8 mouse cellular contexts compared by ENCODE assay signal in genomic region chr2:94265221-94266191, GRCm38 (mm10).
DNase-seq lines count a peak whose midpoint lies in the region; ATAC-seq and TF ChIP-seq lines count a peak whose summit lies in the region.

No protein-coding gene starts in this region.

- no peaks in the 10 kb centered on the region for H3K4me1 ChIP-seq in lung, adult 2 months (ENCODE audit: control insufficient read depth, insufficient read depth, low read length)
- H3K4me1 ChIP-seq in embryonic facial prominence, embryonic 15.5 days: peaks cover 27% of the 10 kb centered on the region
- no peaks in the 10 kb centered on the region for H3K4me1 ChIP-seq in hindbrain, embryonic 11.5 days (replicated peaks; ENCODE audit: control insufficient read depth, insufficient read depth, low read length)
- peaks cover 66% of the 10 kb centered on the region for H3K4me1 ChIP-seq in midbrain, embryonic 10.5 days

- H3K27me3 ChIP-seq in embryonic facial prominence, embryonic 15.5 days: no peaks in the 10 kb centered on the region; the same call in 1 of the 2 replicates
- no peaks in the 10 kb centered on the region for H3K27me3 ChIP-seq in hindbrain, embryonic 11.5 days (ENCODE audit: control insufficient read depth, insufficient read depth, low read length)
- peaks cover 54% of the 10 kb centered on the region for H3K27me3 ChIP-seq in midbrain, embryonic 10.5 days (ENCODE audit: low read depth, poor library complexity, severe bottlenecking)

- 6% methylated on average over 16 of the region's 16 CpGs for WGBS in lung, adult 2 months
- 4% methylated on average over 16 of the region's 16 CpGs for WGBS in embryonic facial prominence, embryonic 15.5 days
- WGBS in hindbrain, embryonic 11.5 days: 3% methylated on average over 16 of the region's 16 CpGs
- whole genome bisulfite sequencing in midbrain, embryonic 10.5 days: 8% methylated on average over 16 of the region's 16 CpGs

- DNase-seq in lung, adult 18-20 months: peak; percentile 9 to 31
- DNase-seq in lung, adult 2 months: no peak
- DNase-seq in hindbrain, embryonic 11.5 days (ENCODE audit: low spot score): peak; percentile 68
- peak; percentile 58 to 62 for DNase-seq in left cerebral cortex, postnatal 25 days (ENCODE audit: low spot score in 2 of 2)
- DNase-seq in midbrain, embryonic 10.5 days (ENCODE audit: low spot score): no peak
- DNase-seq in testis, postnatal 14 days (ENCODE audit: low spot score): peak; percentile 25

- TF ChIP-seq POLR2A in lung, adult 2 months (IDR thresholded peaks at IDR 0.05; ENCODE audit: borderline replicate concordance, extremely low read depth, low read depth, low read length): no peak

- no peaks in the 10 kb centered on the region for H3K9me3 ChIP-seq in embryonic facial prominence, embryonic 15.5 days (replicated peaks)
- H3K9me3 ChIP-seq in hindbrain, embryonic 11.5 days (ENCODE audit: control insufficient read depth, low read length): no peaks in the 10 kb centered on the region
- H3K9me3 ChIP-seq in midbrain, embryonic 10.5 days (replicated peaks): no peaks in the 10 kb centered on the region

- H3K27ac ChIP-seq in embryonic facial prominence, embryonic 15.5 days (replicated peaks): no peak overlapping the region
- peak overlapping the region; percentile 58; the same call in 1 of the 2 replicates for H3K27ac ChIP-seq in hindbrain, embryonic 11.5 days (ENCODE audit: low read depth, low read length)
- H3K27ac ChIP-seq in midbrain, embryonic 10.5 days (replicated peaks): peak overlapping the region; percentile 81

- H3K9ac ChIP-seq in embryonic facial prominence, embryonic 15.5 days: no peak overlapping the region
- H3K9ac ChIP-seq in hindbrain, embryonic 11.5 days (ENCODE audit: low read depth, low read length): no peak overlapping the region; the same call in 1 of the 2 replicates

- no peak for ATAC-seq in embryonic facial prominence, embryonic 15.5 days (ENCODE audit: insufficient number of reproducible peaks, low FRiP score, low TSS enrichment, low read depth)
- ATAC-seq in hindbrain, embryonic 11.5 days (ENCODE audit: low FRiP score): peak; percentile 80
- ATAC-seq in activated CD4-positive, CD25-positive, alpha-beta regulatory T cell, adult 4 months: no peak

- no peak overlapping the region for H3K4me3 ChIP-seq in lung, adult 2 months (replicated peaks; ENCODE audit: extremely low read depth, low read depth, low read length)
- H3K4me3 ChIP-seq in embryonic facial prominence, embryonic 15.5 days (replicated peaks): peak overlapping the region; percentile 31
- peak overlapping the region; percentile 31 for H3K4me3 ChIP-seq in hindbrain, embryonic 11.5 days (ENCODE audit: low read depth, low read length)
- peak overlapping the region; percentile 59 for H3K4me3 ChIP-seq in midbrain, embryonic 10.5 days

- intact Hi-C loops in left cerebral cortex, postnatal 25 days (cut with DNase I): loop anchor here (1.0 to 2.0 kb wide), 2 partner anchors 8 to 21 kb away; no protein-coding TSS in a partner anchor

- no peak for TF ChIP-seq CTCF in lung, adult 2 months (IDR thresholded peaks at IDR 0.05; ENCODE audit: insufficient read depth, low read length)

- no peaks in the 10 kb centered on the region for H3K36me3 ChIP-seq in embryonic facial prominence, embryonic 15.5 days
- H3K36me3 ChIP-seq in hindbrain, embryonic 11.5 days (ENCODE audit: control insufficient read depth, insufficient read depth, low read length): no peaks in the 10 kb centered on the region
- no peaks in the 10 kb centered on the region for H3K36me3 ChIP-seq in midbrain, embryonic 10.5 days

- H3K4me2 ChIP-seq in embryonic facial prominence, embryonic 15.5 days (replicated peaks): peak overlapping the region; percentile 56
- peak overlapping the region; percentile 50 for H3K4me2 ChIP-seq in hindbrain, embryonic 11.5 days (replicated peaks; ENCODE audit: low read depth, low read length)

Comparison
In these comparisons a context has a peak if more than half of its experiments do, and no peak if none do; other contexts are left out.
1. DNase-seq: peak in lung, adult 18-20 months (2 of 2), hindbrain, embryonic 11.5 days (single experiment), left cerebral cortex, postnatal 25 days (2 of 2) and testis, postnatal 14 days (single experiment); none in lung, adult 2 months (single experiment) and midbrain, embryonic 10.5 days (single experiment).